Mouse (Mus musculus) embryonic facial prominence, embryonic 14.5 days (tissue): ENCODE results near the gene Dbi. TPM values are rescaled to one million over a fixed set of nuclear protein-coding genes. Genes with fewer than 3 reads are reported as not detected.

Experiments
- ATAC-seq: fragments of 200-750 bp; cut with Nextera tagmentation; 2 replicates; pipeline ENCODE4 v1.8.0; 2017; ENCODE audit warnings: low read depth, moderate number of reproducible peaks, moderate TSS enrichment
- DNase-seq: peaks from one replicate; pipeline ENCODE4 v3.0.0-alpha.2; 2015; ENCODE audit warnings: low spot score
- H3K27ac ChIP-seq: fragments of 300-500 bp; sonication (generic); replicated peaks from 2 replicates; pipeline ENCODE4 v1.5.1; 2014; ENCODE audit warnings: low read depth, mild to moderate bottlenecking, low read length, moderate library complexity
- H3K27me3 ChIP-seq: fragments of 300-500 bp; sonication (generic); replicated peaks from 2 replicates; pipeline ENCODE4 v1.6.1; 2014; ENCODE audit warnings: low read length; ENCODE audit not compliant: control insufficient read depth, insufficient read depth
- H3K36me3 ChIP-seq: fragments of 300-500 bp; sonication (generic); 2 replicates; pipeline ENCODE4 v1.6.1; 2014; ENCODE audit warnings: low read length, mixed read lengths; ENCODE audit not compliant: control insufficient read depth, insufficient read depth
- H3K4me1 ChIP-seq: fragments of 300-500 bp; sonication (generic); 2 replicates; pipeline ENCODE4 v1.6.1; 2014; ENCODE audit warnings: antibody characterized with exemption, low read length; ENCODE audit not compliant: control insufficient read depth, insufficient read depth
- H3K4me2 ChIP-seq: fragments of 300-500 bp; sonication (generic); 2 replicates; pipeline ENCODE4 v1.6.1; 2014; ENCODE audit warnings: low read depth, mild to moderate bottlenecking, low read length, moderate library complexity, mixed read lengths
- H3K4me3 ChIP-seq: fragments of 300-500 bp; sonication (generic); 2 replicates; pipeline ENCODE4 v1.5.1; 2014; ENCODE audit warnings: low read depth, mild to moderate bottlenecking, low read length
- H3K9ac ChIP-seq: fragments of 300-500 bp; sonication (generic); 2 replicates; pipeline ENCODE4 v1.6.1; 2014; ENCODE audit warnings: low read depth, mild to moderate bottlenecking, low read length, moderate library complexity, mixed read lengths
- H3K9me3 ChIP-seq: fragments of 300-500 bp; sonication (generic); 2 replicates; pipeline ENCODE4 v1.6.1; 2016; ENCODE audit warnings: low read length; ENCODE audit not compliant: control insufficient read depth
- WGBS: fragments of 180-500 bp; shearing (Covaris S2); extraction: QIAGEN DNeasy Blood & Tissue Kit; methylation state at CpG from one replicate; pipeline ENCODE4 v1.1.7; 2014; 5-methylcytosine and 5-hydroxymethylcytosine counted together
- polyA plus RNA-seq: library from polyadenylated mRNA; unstranded; fragments of >200 nt; fragmentation: Nextera tagmentation; extraction: Ambion mirVana; gene quantifications from 2 replicates; pipeline ENCODE4 v1.2.1, GENCODE M21; 2014

Gene Dbi
- polyA plus RNA-seq, 1 experiment from 2014 or later: 705 TPM

DNA sequence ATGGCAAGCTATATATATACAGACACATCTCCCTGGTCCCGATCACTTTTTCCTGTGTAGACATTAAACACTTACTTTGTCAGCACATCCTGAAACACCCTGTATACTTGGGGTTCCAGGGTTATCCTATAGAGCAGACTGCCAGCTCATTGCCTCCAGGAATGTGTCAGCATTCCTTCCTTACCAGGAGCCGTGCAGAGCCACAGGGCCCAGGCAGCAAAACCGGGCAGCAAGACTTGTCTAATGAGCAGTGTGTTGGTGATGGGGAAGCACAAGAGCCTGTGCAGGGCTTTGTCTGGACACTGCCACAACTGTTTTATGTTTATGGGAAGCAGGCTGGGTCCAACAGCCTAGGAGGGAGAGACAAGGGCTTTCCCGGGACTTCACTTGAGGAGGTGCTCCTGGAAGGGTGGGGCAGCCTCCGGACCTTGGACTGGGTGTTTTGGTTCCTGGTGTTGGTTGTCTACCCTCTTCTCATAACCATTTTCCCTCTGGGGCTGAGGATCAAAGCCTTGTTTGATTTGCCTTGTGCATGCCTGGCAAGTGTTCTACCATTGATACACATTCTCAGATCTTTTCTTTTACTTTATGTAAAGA lies 36.9 kb downstream of the Dbi start:
- ATAC-seq (no peak), DNase-seq (no peak)
- no peaks in the 10 kb centered on the region for H3K27me3 ChIP-seq
- no peaks in the 10 kb centered on the region for H3K36me3 ChIP-seq
- no peak overlapping the region for H3K27ac ChIP-seq
- H3K9ac ChIP-seq: no peak overlapping the region
- H3K4me1 ChIP-seq: peaks cover 4% of the 10 kb centered on the region; the same call in 1 of the 2 replicates
- no peaks in the 10 kb centered on the region for H3K9me3 ChIP-seq
- H3K4me2 ChIP-seq: no peak overlapping the region
- 48% methylated on average over 5 of the region's 5 CpGs for WGBS
- no peak overlapping the region for H3K4me3 ChIP-seq

DNA sequence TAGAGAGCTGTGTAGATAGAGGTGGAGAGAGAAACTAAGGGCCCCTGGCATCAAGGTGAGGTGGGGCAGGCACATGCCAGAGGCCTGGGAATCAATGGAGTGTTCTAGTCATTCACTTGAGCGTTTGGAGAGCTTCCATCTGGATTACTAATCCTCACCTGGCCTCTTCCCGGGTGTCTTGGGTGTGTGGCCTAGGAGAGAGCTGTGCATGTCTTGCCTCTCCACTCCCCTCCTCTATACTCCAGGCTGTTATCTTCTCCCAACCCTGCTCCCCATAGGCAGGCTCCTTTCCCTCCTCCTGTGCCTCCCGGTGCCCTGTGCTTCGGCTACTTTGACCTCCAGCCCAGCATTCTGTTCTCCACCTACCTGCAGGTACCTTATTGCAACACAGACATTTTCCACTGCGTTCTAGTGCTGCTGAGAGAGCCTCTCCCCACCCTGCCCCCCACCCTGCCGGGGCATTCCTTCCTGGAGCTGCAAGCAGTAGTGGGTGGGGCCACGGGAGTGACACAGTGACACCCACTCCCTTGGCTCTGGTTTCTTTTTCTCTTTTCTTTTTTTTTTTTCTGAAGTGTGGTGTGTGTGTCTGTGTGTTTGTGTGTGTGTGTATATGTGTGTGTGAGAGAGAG lies 37.8 kb downstream of the Dbi start:
- H3K4me3 ChIP-seq: no peak overlapping the region
- H3K9ac ChIP-seq: no peak overlapping the region
- H3K4me2 ChIP-seq: no peak overlapping the region
- H3K27me3 ChIP-seq: no peaks in the 10 kb centered on the region
- no peak overlapping the region for H3K27ac ChIP-seq
- 15% methylated on average over 6 of the region's 7 CpGs for WGBS
- ATAC-seq: peak; percentile 62; the same call in 1 of the 2 replicates
- H3K36me3 ChIP-seq: no peaks in the 10 kb centered on the region
- H3K4me1 ChIP-seq: peaks cover 4% of the 10 kb centered on the region; the same call in 1 of the 2 replicates
- no peaks in the 10 kb centered on the region for H3K9me3 ChIP-seq
- peak; percentile 63 for DNase-seq

DNA sequence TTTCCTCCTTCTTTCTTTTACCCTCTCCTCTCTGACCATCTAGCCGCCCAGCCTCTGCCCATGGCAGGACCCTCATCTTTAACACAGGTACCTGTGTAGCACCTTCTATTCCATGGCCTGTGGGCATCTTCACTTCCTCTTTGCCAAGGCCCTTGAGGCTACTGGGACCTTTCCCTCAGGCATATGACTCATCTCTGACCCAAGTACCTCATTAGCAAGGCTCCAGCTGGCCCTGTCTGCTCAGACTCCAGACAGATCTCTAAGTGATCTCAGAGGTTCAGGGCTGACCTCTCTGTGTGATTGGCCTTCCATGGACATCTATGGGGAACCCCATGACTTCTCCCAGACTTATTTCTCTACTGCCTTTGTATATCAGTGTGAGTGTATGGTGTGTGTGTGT lies 40.2 kb downstream of the Dbi start:
- no peak for DNase-seq
- Histone ChIP-seq H3K4me1 (peaks cover 4% of the 10 kb centered on the region; the same call in 1 of the 2 replicates), H3K9me3 (no peaks in the 10 kb centered on the region), H3K4me2 (no peak overlapping the region), H3K9ac (no peak overlapping the region), H3K27ac (no peak overlapping the region), H3K4me3 (no peak overlapping the region), H3K36me3 (no peaks in the 10 kb centered on the region), H3K27me3 (no peaks in the 10 kb centered on the region)
- ATAC-seq: no peak
- WGBS: 90% methylated on average over 1 of the region's 1 CpGs

DNA sequence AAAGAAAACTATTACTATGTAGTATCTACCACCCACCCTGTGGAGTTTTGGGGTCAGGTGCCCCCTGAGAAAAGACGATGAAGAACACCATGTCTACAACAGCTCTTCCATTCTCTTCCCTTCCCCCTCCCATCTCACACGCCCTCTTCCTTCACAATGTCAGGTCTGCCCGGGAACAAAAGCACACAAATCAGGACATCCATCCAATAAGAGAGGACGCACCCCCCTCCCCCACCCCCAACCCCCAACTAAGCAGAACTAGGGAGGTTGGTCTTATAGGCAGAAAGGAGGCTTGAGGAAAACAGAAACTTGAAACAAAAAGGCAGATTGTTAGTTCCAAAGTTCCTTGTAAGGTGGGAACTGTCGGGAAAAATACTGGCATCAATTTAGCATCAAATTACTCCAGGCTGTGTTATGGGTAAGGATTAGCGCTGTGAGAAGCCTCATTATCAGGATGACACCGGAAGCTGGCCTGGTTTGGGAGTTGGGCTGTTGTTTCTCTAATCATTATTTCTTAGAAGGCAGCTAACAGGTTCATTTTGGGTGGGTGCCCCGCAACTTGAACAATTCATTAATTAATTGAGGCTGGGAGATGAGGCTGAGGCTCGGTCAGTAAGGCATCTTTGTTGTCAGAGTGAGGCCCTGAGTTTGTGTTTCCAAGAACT lies 43.0 kb downstream of the Dbi start:
- DNase-seq: no peak
- H3K4me1 ChIP-seq: 0 out of 2 replicates have a peak, but pooled peaks cover 8% of the 10 kb centered on the region

DNA sequence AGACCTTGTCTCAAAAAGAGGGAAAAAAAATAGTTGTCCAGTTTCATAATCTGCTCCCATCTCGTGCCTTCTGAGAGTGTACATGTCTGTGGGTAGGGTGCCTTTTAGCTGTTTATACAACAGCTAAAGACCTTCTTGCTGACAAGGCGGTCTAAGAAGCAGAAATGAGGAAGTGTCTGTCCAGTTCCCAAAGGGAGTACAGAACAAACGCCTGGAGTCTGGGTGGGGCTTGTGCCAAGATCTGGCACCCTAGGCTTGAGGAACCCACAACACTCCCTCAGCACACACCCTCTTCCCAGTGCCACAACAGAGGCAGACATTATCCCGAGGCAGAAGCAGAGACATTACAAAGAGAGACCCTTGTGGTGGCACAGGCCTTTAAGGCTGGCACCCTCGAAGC lies 45.4 kb downstream of the Dbi start:
- no peak overlapping the region for H3K27ac ChIP-seq
- DNase-seq (no peak), ATAC-seq (no peak)
- H3K4me3 ChIP-seq: no peak overlapping the region
- H3K27me3 ChIP-seq: peaks cover 20% of the 10 kb centered on the region
- no peaks in the 10 kb centered on the region for H3K36me3 ChIP-seq
- no peaks in the 10 kb centered on the region for H3K9me3 ChIP-seq
- H3K9ac ChIP-seq: no peak overlapping the region
- H3K4me2 ChIP-seq: no peak overlapping the region
- 62% methylated on average over 5 of the region's 5 CpGs for WGBS
- H3K4me1 ChIP-seq: 0 out of 2 replicates have a peak, but pooled peaks cover 8% of the 10 kb centered on the region

More for the DNA sequence above, 43.0 kb downstream of the Dbi start:
- WGBS: 17% methylated on average over 9 of the region's 9 CpGs
- Histone ChIP-seq H3K9me3 (no peaks in the 10 kb centered on the region), H3K4me2 (no peak overlapping the region), H3K9ac (no peak overlapping the region), H3K27ac (no peak overlapping the region), H3K36me3 (no peaks in the 10 kb centered on the region), H3K27me3 (peaks cover 14% of the 10 kb centered on the region), H3K4me3 (no peak overlapping the region)
- ATAC-seq: no peak

DNA sequence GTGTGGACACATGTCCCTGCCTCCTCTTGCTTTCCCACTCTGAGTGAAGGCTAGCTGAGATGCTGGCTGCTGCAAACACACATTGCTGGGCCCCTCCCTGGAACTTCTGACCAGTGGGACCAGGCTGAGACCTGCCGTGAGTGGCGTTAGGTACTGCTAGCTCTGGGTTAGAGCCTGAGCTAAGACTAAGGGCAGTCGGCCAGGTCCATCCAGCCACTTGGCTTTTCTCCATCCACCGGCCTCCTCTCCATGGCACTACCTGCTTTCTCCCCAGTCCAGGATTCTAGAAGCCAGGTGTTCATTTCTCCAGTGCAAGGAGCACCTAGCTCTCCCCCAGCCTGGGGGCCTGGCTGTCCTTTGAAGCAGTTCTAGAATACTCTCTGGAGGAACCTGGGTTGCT lies 45.9 kb downstream of the Dbi start:
- H3K9me3 ChIP-seq: no peaks in the 10 kb centered on the region
- ATAC-seq (no peak), DNase-seq (no peak)
- H3K9ac ChIP-seq: no peak overlapping the region
- H3K27me3 ChIP-seq: peaks cover 20% of the 10 kb centered on the region
- H3K36me3 ChIP-seq: no peaks in the 10 kb centered on the region
- H3K4me2 ChIP-seq: no peak overlapping the region
- H3K4me1 ChIP-seq: 0 out of 2 replicates have a peak, but pooled peaks cover 8% of the 10 kb centered on the region
- no peak overlapping the region for H3K4me3 ChIP-seq
- H3K27ac ChIP-seq: no peak overlapping the region
- WGBS: 86% methylated on average over 4 of the region's 4 CpGs

- H3K27ac ChIP-seq: 0 out of 2 replicates have a peak overlapping the region, but pooled peaks have one; percentile 10
- WGBS: 25% methylated on average over 4 of the region's 4 CpGs
- H3K4me2 ChIP-seq: peak overlapping the region; percentile 85
- H3K9ac ChIP-seq: no peak overlapping the region
- DNase-seq: no peak
- peak overlapping the region; percentile 40; the same call in 1 of the 2 replicates for H3K4me3 ChIP-seq
- H3K9me3 ChIP-seq: no peaks in the 10 kb centered on the region
- peaks cover 20% of the 10 kb centered on the region for H3K27me3 ChIP-seq
- no peaks in the 10 kb centered on the region for H3K36me3 ChIP-seq
- H3K4me1 ChIP-seq: 0 out of 2 replicates have a peak, but pooled peaks cover 8% of the 10 kb centered on the region
- ATAC-seq: no peak
These were observed 46.6 kb downstream of the Dbi start for GRCm38 (mm10) chr1:120074307-120074702.

- Histone ChIP-seq H3K27ac (0 out of 2 replicates have a peak within 1 kb of the TSS, but pooled peaks have one; percentile 10), H3K4me3 (peak within 1 kb of the TSS; percentile 40), H3K27me3 (peaks cover 20% of the 10 kb centered on the region), H3K4me1 (0 out of 2 replicates have a peak, but pooled peaks cover 8% of the 10 kb centered on the region), H3K36me3 (no peaks in the 10 kb centered on the region), H3K9me3 (no peaks in the 10 kb centered on the region), H3K4me2 (peak within 1 kb of the TSS; percentile 85), H3K9ac (peak within 1 kb of the TSS; percentile 52)
- DNase-seq (peak; percentile 72), ATAC-seq (peak; percentile 87)
- WGBS: 4% methylated on average over 27 of the region's 40 CpGs
These were observed 47.2 kb downstream of the Dbi start, which contains the start of gene Tmem37 for GRCm38 (mm10) chr1:120073519-120074306. Gene Tmem37, minus strand, starts transcription at chr1:120074074.
